In genomic region chr9:41785131-41785530, GRCm38 (mm10) we compare ENCODE assay signal across 27 mouse cellular contexts.
"Had no signal": no experiment of that assay in that cellular context is flagged by ENCODE, and none has a peak within 500 bp of the region (broad histone marks: within the 10 kb centered on the region; RNA-seq: fewer than 3 reads in every experiment).

No protein-coding gene starts in this region.

- H3K4me3 ChIP-seq: embryonic facial prominence, embryonic 10.5 days; embryonic facial prominence, embryonic 12.5 days; embryonic facial prominence, embryonic 13.5 days; embryonic facial prominence, embryonic 15.5 days; erythroblast, embryonic 14.5 days; forebrain, embryonic 10.5 days; forebrain, embryonic 12.5 days; forebrain, embryonic 13.5 days; forebrain, embryonic 15.5 days; gastrocnemius, adult 2 months; heart, adult 2 months had no signal

- H3K36me3 ChIP-seq: embryonic facial prominence, embryonic 10.5 days; embryonic facial prominence, embryonic 12.5 days; embryonic facial prominence, embryonic 13.5 days; embryonic facial prominence, embryonic 15.5 days; forebrain, embryonic 10.5 days; forebrain, embryonic 12.5 days; forebrain, embryonic 15.5 days had no signal

- H3K9me3 ChIP-seq: embryonic facial prominence, embryonic 15.5 days had no signal

- DNase-seq: cerebellum, adult 2 months; cerebellum, adult 8-10 months; cerebellum, adult 9-10 months; cerebellum, adult 9-11 months; cerebellum, postnatal 10 days; cerebellum, postnatal 14 days; cerebellum, postnatal 25 days; cerebellum, postnatal 36 days; embryo, embryonic 11 days; forebrain, postnatal 0 days; gastrocnemius, adult 2 months; gastrocnemius, postnatal 10 days; gastrocnemius, postnatal 14 days; gastrocnemius, postnatal 25 days; gastrocnemius, postnatal 36 days; heart, adult 2 months had no signal

- H3K4me2 ChIP-seq: embryonic facial prominence, embryonic 12.5 days; embryonic facial prominence, embryonic 13.5 days; embryonic facial prominence, embryonic 15.5 days; forebrain, embryonic 12.5 days; forebrain, embryonic 13.5 days; forebrain, embryonic 15.5 days had no signal

- H3K4me1 ChIP-seq: embryonic facial prominence, embryonic 15.5 days; forebrain, embryonic 12.5 days; forebrain, embryonic 15.5 days had no signal

- ATAC-seq: forebrain, embryonic 13.5 days; forebrain, embryonic 14.5 days; forebrain, embryonic 15.5 days; forebrain, embryonic 16.5 days; forebrain, postnatal 0 days had no signal

- H3K27ac ChIP-seq: embryonic facial prominence, embryonic 10.5 days; embryonic facial prominence, embryonic 12.5 days; embryonic facial prominence, embryonic 13.5 days; embryonic facial prominence, embryonic 15.5 days; forebrain, embryonic 10.5 days; forebrain, embryonic 12.5 days; forebrain, embryonic 13.5 days; forebrain, embryonic 15.5 days; gastrocnemius, adult 2 months; heart, adult 2 months had no signal

- H3K27me3 ChIP-seq: embryonic facial prominence, embryonic 12.5 days; embryonic facial prominence, embryonic 13.5 days; embryonic facial prominence, embryonic 15.5 days; forebrain, embryonic 12.5 days; forebrain, embryonic 13.5 days; forebrain, embryonic 15.5 days had no signal

- H3K9ac ChIP-seq: embryonic facial prominence, embryonic 12.5 days; embryonic facial prominence, embryonic 13.5 days; embryonic facial prominence, embryonic 15.5 days; forebrain, embryonic 12.5 days; forebrain, embryonic 13.5 days; forebrain, embryonic 15.5 days; forebrain, postnatal 0 days had no signal
